Mouse (Mus musculus): Measurements from ENCODE around the gene AC124502.3.

- TF ChIP-seq CTCF (IDR thresholded peaks at IDR 0.05; ENCODE audit: borderline replicate concordance, extremely low read depth, insufficient read depth, insufficient read length), result no peak
- TF ChIP-seq POLR2A (IDR thresholded peaks at IDR 0.05; ENCODE audit: borderline replicate concordance, extremely low read depth, insufficient read depth, insufficient read length, poor library complexity, severe bottlenecking), result no peak
Observed at GRCm38 (mm10) chr19:4990716-4991115, 48.0 kb upstream of the AC124502.3 start.

Measured in brain, embryonic 14.5 days (tissue).